Mouse (Mus musculus) CH12.LX (cell line): ENCODE data around the gene Efna1. TPM values are rescaled to one million over a fixed set of nuclear protein-coding genes. Genes with fewer than 3 reads are reported as not detected.

ENCODE experiments used
- DNase-seq: peaks from one replicate; pipeline ENCODE4 v3.0.0-alpha.2; 2013; ENCODE audit errors: extremely low read depth
- H3K27ac ChIP-seq: 2 replicates; pipeline ENCODE4 v1.5.1; 2012; ENCODE audit warnings: low read depth, mild to moderate bottlenecking, control low read depth, moderate library complexity; ENCODE audit not compliant: insufficient read depth
- H3K27me3 ChIP-seq: replicated peaks from 2 replicates; pipeline ENCODE3; 2012; ENCODE audit warnings: inconsistent platforms
- H3K36me3 ChIP-seq, 2 experiments: replicated peaks in 1 of 2; 2 replicates each; pipeline versions ENCODE3 to v1.6.1; 2012; ENCODE audit warnings: inconsistent platforms in 1 of 2, low read length in 1 of 2, mild to moderate bottlenecking in 1 of 2, mixed read lengths in 1 of 2, moderate library complexity in 1 of 2; ENCODE audit not compliant: control insufficient read depth in 1 of 2, insufficient read depth in 1 of 2
- H3K4me1 ChIP-seq, 2 experiments: 2 replicates each; pipeline ENCODE4 v1.6.1; 2012; ENCODE audit warnings: inconsistent platforms in 1 of 2, moderate library complexity in 1 of 2; ENCODE audit not compliant: insufficient read depth in 2 of 2, control insufficient read depth in 1 of 2
- H3K4me2 ChIP-seq: 2 replicates; pipeline ENCODE4 v1.6.1; 2012; ENCODE audit warnings: low read depth, mild to moderate bottlenecking, control low read depth; ENCODE audit not compliant: poor library complexity, insufficient read depth, severe bottlenecking
- H3K4me3 ChIP-seq, 3 experiments: fragments of 150-350 bp in 1 of 3; sonication (generic) in 1 of 3; replicated peaks in 1 of 3; 2 replicates each; pipeline versions ENCODE3 to v1.5.1; 2011 to 2012; ENCODE audit warnings: low read depth in 2 of 3, low read length in 2 of 3, mild to moderate bottlenecking in 2 of 3, moderate library complexity in 2 of 3, control low read depth in 1 of 3, improper control_type of control experiment in 1 of 3, inconsistent platforms in 1 of 3, mixed read lengths in 1 of 3; ENCODE audit not compliant: poor library complexity in 1 of 3
- H3K79me2 ChIP-seq: replicated peaks from 2 replicates; pipeline ENCODE4 v1.6.1; 2012; ENCODE audit warnings: mild to moderate bottlenecking, moderate library complexity; ENCODE audit not compliant: control insufficient read depth, poor library complexity, insufficient read depth, severe bottlenecking; ENCODE audit errors: extremely low read depth
- H3K9ac ChIP-seq: 2 replicates; pipeline ENCODE4 v1.6.1; 2012; ENCODE audit warnings: low read depth, mild to moderate bottlenecking, control low read depth, moderate library complexity; ENCODE audit not compliant: insufficient read depth
- H3K9me3 ChIP-seq: replicated peaks from 2 replicates; pipeline ENCODE3; 2012; ENCODE audit warnings: low read length, inconsistent platforms, mixed read lengths
- CHD1 ChIP-seq: IDR thresholded peaks from 2 replicates; pipeline ENCODE4 v1.6.1; 2012; ENCODE audit warnings: low read depth, low read length, improper control_type of control experiment, inconsistent platforms
- CHD2 ChIP-seq: IDR thresholded peaks from 2 replicates; pipeline ENCODE4 v1.6.1; 2011; ENCODE audit warnings: low read length, improper control_type of control experiment
- CTCF ChIP-seq, 2 experiments: IDR thresholded peaks in 1 of 2; conservative IDR thresholded peaks in 1 of 2; 2 replicates each; pipeline ENCODE4 v1.5.1; 2011 to 2012; ENCODE audit warnings: low read depth in 2 of 2, low read length in 2 of 2, improper control_type of control experiment in 1 of 2, inconsistent platforms in 1 of 2, mild to moderate bottlenecking in 1 of 2, moderate library complexity in 1 of 2
- ELF1 ChIP-seq: IDR thresholded peaks from 2 replicates; pipeline ENCODE4 v1.6.1; 2014; ENCODE audit warnings: low read depth, mild to moderate bottlenecking, inconsistent platforms, low read length, improper control_type of control experiment
- EP300 ChIP-seq: IDR thresholded peaks from 2 replicates; pipeline ENCODE4 v1.6.1; 2011; ENCODE audit warnings: low read length, improper control_type of control experiment
- HCFC1 ChIP-seq: IDR thresholded peaks from 2 replicates; pipeline ENCODE4 v1.6.1; 2012; ENCODE audit warnings: low read depth, mild to moderate bottlenecking, inconsistent platforms, low read length, improper control_type of control experiment
- JUN ChIP-seq: IDR thresholded peaks from 2 replicates; pipeline ENCODE4 v1.6.1; 2011; ENCODE audit warnings: low read depth, mild to moderate bottlenecking, low read length, improper control_type of control experiment, moderate library complexity; ENCODE audit not compliant: insufficient read depth
- MAX ChIP-seq: IDR thresholded peaks from 2 replicates; pipeline ENCODE4 v1.6.1; 2011; ENCODE audit warnings: low read length, improper control_type of control experiment
- MEF2A ChIP-seq: IDR thresholded peaks from 2 replicates; pipeline ENCODE4 v1.6.1; 2014; ENCODE audit warnings: low read depth, mild to moderate bottlenecking, inconsistent platforms, low read length, improper control_type of control experiment, borderline replicate concordance
- MXI1 ChIP-seq: IDR thresholded peaks from 2 replicates; pipeline ENCODE4 v1.6.1; 2011; ENCODE audit warnings: mild to moderate bottlenecking, low read depth, low read length, improper control_type of control experiment
- NRF1 ChIP-seq: IDR thresholded peaks from 2 replicates; pipeline ENCODE4 v1.6.1; 2014; ENCODE audit warnings: low read depth, mild to moderate bottlenecking, inconsistent platforms, low read length, improper control_type of control experiment, moderate library complexity
- RCOR1 ChIP-seq: conservative IDR thresholded peaks from 2 replicates; pipeline ENCODE4 v1.6.1; 2012; ENCODE audit warnings: low read depth, mild to moderate bottlenecking, inconsistent platforms, low read length, improper control_type of control experiment
- UBTF ChIP-seq: IDR thresholded peaks from 2 replicates; pipeline ENCODE4 v1.6.1; 2012; ENCODE audit warnings: low read depth, mild to moderate bottlenecking, inconsistent platforms, low read length, improper control_type of control experiment, moderate library complexity
- ZC3H11A ChIP-seq: IDR thresholded peaks from 2 replicates; pipeline ENCODE4 v1.6.1; 2012; ENCODE audit warnings: low read depth, mild to moderate bottlenecking, inconsistent platforms, low read length, improper control_type of control experiment
- ZKSCAN1 ChIP-seq: IDR thresholded peaks from 2 replicates; pipeline ENCODE4 v1.6.1; 2012; ENCODE audit warnings: low read depth, inconsistent platforms, low read length, improper control_type of control experiment, borderline replicate concordance
- dilution Hi-C: fragments of 300-500 bp; cut with MboI; formaldehyde crosslinking; loops from 2 replicates; pipeline ENCODE4 v1.14.3; 2020; ENCODE audit warnings: low sequenced_read_pairs; ENCODE audit not compliant: extremely low pct_unique_long_range_greater_than_20kb, extremely low pct_ligation_motif_present
- in situ Hi-C: fragments of 300-500 bp; cut with MboI; formaldehyde crosslinking; loops from 3 replicates; pipeline ENCODE4 v1.14.3; 2019; ENCODE audit warnings: low sequenced_read_pairs, low pct_ligation_motif_present, low pct_unique_long_range_greater_than_20kb, mixed read lengths
- polyA plus RNA-seq: library from polyadenylated mRNA; unstranded; fragments of >175 nt; gene quantifications from 2 replicates; pipeline ENCODE4 v1.2.1, GENCODE M21; 2012; ENCODE audit warnings: low read depth; ENCODE audit not compliant: insufficient read length
- total RNA-seq, 2 experiments: library from RNA; depleted of rRNA; stranded (reverse); fragments of 300-350 nt in 1 of 2; fragments of >200 nt in 1 of 2; gene quantifications; 2 replicates each; pipeline ENCODE4 v1.2.3; 2012 to 2014

The Efna1 gene
- total and polyA plus RNA-seq, 3 experiments, result 0.70 to 0.93 (median 0.71) TPM

- H3K9ac ChIP-seq, result no peak overlapping the region
- no peaks in the 10 kb centered on the region for H3K9me3 ChIP-seq
- TF ChIP-seq CHD2, result no peak
- TF ChIP-seq HCFC1, result no peak
- TF ChIP-seq ELF1, result no peak
- TF ChIP-seq CTCF (conservative IDR thresholded peaks at IDR 0.05 in 1 of 2, IDR thresholded peaks at IDR 0.05 in 1 of 2; ENCODE audit: low read depth in 2 of 2, low read length in 2 of 2), result no peak
- TF ChIP-seq RCOR1, result no peak
- no peak for TF ChIP-seq CHD1
- TF ChIP-seq JUN, result no peak
- no peak for TF ChIP-seq ZKSCAN1
- no peak for TF ChIP-seq ZC3H11A
- H3K79me2 ChIP-seq, result no peaks in the 10 kb centered on the region
- dilution Hi-C loops (no loop called here), in situ Hi-C loops (no loop called here)
- no peak overlapping the region for H3K4me3 ChIP-seq
- no peak for DNase-seq
- peaks cover 19 to 30% of the 10 kb centered on the region in 2 experiments for H3K36me3 ChIP-seq
- H3K27ac ChIP-seq, result no peak overlapping the region
- peaks cover 20 to 50% of the 10 kb centered on the region in 2 experiments for H3K4me1 ChIP-seq
- H3K27me3 ChIP-seq, result no peaks in the 10 kb centered on the region
- no peak overlapping the region for H3K4me2 ChIP-seq
Observed at GRCm38 (mm10) chr3:89232614-89233013, 48.3 kb downstream of the Efna1 start.

- H3K36me3 ChIP-seq, result peaks cover 16 to 26% of the 10 kb centered on the region in 2 experiments
- in situ Hi-C loops (no loop called here), dilution Hi-C loops (no loop called here)
- no peak overlapping the region for H3K4me2 ChIP-seq
- H3K4me1 ChIP-seq, result peaks cover 20 to 52% of the 10 kb centered on the region in 2 experiments
- H3K9ac ChIP-seq, result no peak overlapping the region
- H3K27me3 ChIP-seq, result no peaks in the 10 kb centered on the region
- H3K27ac ChIP-seq, result no peak overlapping the region
- no peaks in the 10 kb centered on the region for H3K9me3 ChIP-seq
- no peak for DNase-seq
- H3K4me3 ChIP-seq, result no peak overlapping the region
- TF ChIP-seq MXI1 (no peak), MAX (no peak), EP300 (no peak), MEF2A (no peak), HCFC1 (no peak), NRF1 (no peak), RCOR1 (no peak), UBTF (no peak)
- H3K79me2 ChIP-seq, result no peaks in the 10 kb centered on the region
Observed at GRCm38 (mm10) chr3:89231772-89232275, 49.1 kb downstream of the Efna1 start.
